Comparison of ENCODE assay signal across 9 mouse cellular contexts in the genomic region with DNA sequence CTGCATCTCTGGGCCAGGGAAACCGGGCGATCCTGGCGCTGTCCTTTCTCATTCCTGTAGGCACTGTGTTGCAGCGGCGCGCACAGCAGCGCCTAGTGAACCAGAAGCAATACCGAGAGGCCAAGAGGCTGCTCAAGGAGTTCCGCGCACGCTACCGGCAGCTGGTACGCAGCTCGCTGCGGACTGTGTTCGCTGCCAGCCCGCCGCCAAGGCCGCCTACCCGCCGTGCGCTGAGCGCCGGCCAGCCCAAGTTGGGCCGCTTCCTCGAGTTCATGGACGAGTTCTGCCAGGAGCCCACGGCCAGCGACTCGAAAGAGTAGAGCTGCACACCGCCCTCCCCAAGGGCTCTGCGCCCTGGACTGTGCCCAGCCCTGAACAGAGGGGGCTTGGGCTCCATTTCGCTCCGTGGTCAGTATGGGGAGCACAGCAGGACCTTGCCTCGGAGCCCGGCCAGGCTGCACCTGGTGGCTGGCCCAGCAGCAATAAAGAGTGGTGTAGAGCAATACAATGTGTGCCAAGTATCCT. TPM values are rescaled to one million over a fixed set of nuclear protein-coding genes. Genes with fewer than 3 reads are reported as not detected.
A peak's percentile ranks its signal among the peaks of the same experiment; 100 is the strongest.
DNase-seq lines count a peak whose midpoint lies in the region; ATAC-seq and TF ChIP-seq lines count a peak whose summit lies in the region.
"Had no signal": no experiment of that assay in that cellular context is flagged by ENCODE, and none has a peak within 500 bp of the region (broad histone marks: within the 10 kb centered on the region; RNA-seq: fewer than 3 reads in every experiment).

No protein-coding gene starts in this region.

- WGBS in embryonic facial prominence, embryonic 15.5 days = 1% methylated on average over 36 of the region's 36 CpGs
- WGBS in lung, postnatal 0 days = 2% methylated on average over 36 of the region's 36 CpGs

- H3K27me3 ChIP-seq in embryonic facial prominence, embryonic 15.5 days = peaks cover 22% of the 10 kb centered on the region
- H3K27me3 ChIP-seq in lung, postnatal 0 days (replicated peaks; ENCODE audit: insufficient read depth, low read length) = no peaks in the 10 kb centered on the region

- TF ChIP-seq CTCF in layer of hippocampus, adult 2 months (conservative IDR thresholded peaks at IDR 0.05) = no peak
- no peak for TF ChIP-seq CTCF in lung, postnatal 0 days (IDR thresholded peaks at IDR 0.05)

- H3K4me2 ChIP-seq in embryonic facial prominence, embryonic 15.5 days (replicated peaks) = peak overlapping the region; percentile 82
- peak overlapping the region; percentile 83 for H3K4me2 ChIP-seq in lung, postnatal 0 days (replicated peaks; ENCODE audit: low read depth, low read length)

- peak; percentile 39; the same call in 1 of the 2 replicates for ATAC-seq in embryonic facial prominence, embryonic 15.5 days (ENCODE audit: insufficient number of reproducible peaks, low FRiP score, low TSS enrichment, low read depth)
- ATAC-seq in lung, postnatal 0 days = peak; percentile 46

- H3K4me3 ChIP-seq in embryonic facial prominence, embryonic 15.5 days (replicated peaks) = peak overlapping the region; percentile 39
- H3K4me3 ChIP-seq in layer of hippocampus, adult 2 months = peak overlapping the region; percentile 57
- peak overlapping the region; percentile 34 for H3K4me3 ChIP-seq in lung, postnatal 0 days (ENCODE audit: low read depth, low read length)

- H3K27ac ChIP-seq in embryonic facial prominence, embryonic 15.5 days (replicated peaks) = no peak overlapping the region
- H3K27ac ChIP-seq in layer of hippocampus, adult 2 months = peak overlapping the region; percentile 83
- no peak overlapping the region for H3K27ac ChIP-seq in lung, postnatal 0 days (ENCODE audit: low read length)

- peaks cover 14% of the 10 kb centered on the region for H3K36me3 ChIP-seq in embryonic facial prominence, embryonic 15.5 days
- H3K36me3 ChIP-seq in lung, postnatal 0 days (ENCODE audit: insufficient read depth, low read length) = no peaks in the 10 kb centered on the region

- TF ChIP-seq EP300 in lung, postnatal 0 days (IDR thresholded peaks at IDR 0.05) = no peak

- H3K4me1 ChIP-seq in embryonic facial prominence, embryonic 15.5 days = peaks cover 21% of the 10 kb centered on the region
- peaks cover 17% of the 10 kb centered on the region; the same call in 1 of the 2 replicates for H3K4me1 ChIP-seq in lung, postnatal 0 days (ENCODE audit: insufficient read depth, low read depth, low read length)

- DNase-seq in B cell, adult 2 months = peak; percentile 3 to 7
- peak; percentile 77 to 82 for DNase-seq in adrenal gland, postnatal 36 days
- DNase-seq in heart, postnatal 4 days = peak; percentile 33
- peak; percentile 11 to 52 for DNase-seq in layer of hippocampus, adult 2 months (ENCODE audit: low spot score in 2 of 2)
- DNase-seq in lung, postnatal 0 days (ENCODE audit: low spot score) = peak; percentile 52
- DNase-seq in retina, embryonic 14.5 days (ENCODE audit: low spot score) = peak; percentile 69
- no peak for DNase-seq in MN1 (ENCODE audit: low spot score)

- H3K9me3 ChIP-seq in embryonic facial prominence, embryonic 15.5 days (replicated peaks) = no peaks in the 10 kb centered on the region
- no peaks in the 10 kb centered on the region for H3K9me3 ChIP-seq in lung, postnatal 0 days (ENCODE audit: low read length)

- peak overlapping the region; percentile 31; the same call in 1 of the 2 replicates for H3K9ac ChIP-seq in embryonic facial prominence, embryonic 15.5 days
- H3K9ac ChIP-seq in lung, postnatal 0 days (replicated peaks; ENCODE audit: low read depth) = 0 out of 2 replicates have a peak overlapping the region, but pooled peaks have one; percentile 23

RNA-seq across cellular contexts. Expression of gene Spcs2, which starts 54.1 kb away (rescaled TPM):
- total RNA-seq in adrenal gland, postnatal 36 days (2021) = 100 to 1,000 TPM; 181 to 214 TPM
- polyA plus RNA-seq in embryonic facial prominence, embryonic 15.5 days (2015; fragmentation: Nextera tagmentation; extraction: Ambion mirVana) = 315 and 334 TPM in 2 replicates
- 10 to 100 TPM; 64.0 to 68.1 TPM for total RNA-seq in heart, postnatal 4 days (2021)
- 10 to 100 TPM; 94.6 to 99.4 TPM for total RNA-seq in layer of hippocampus, adult 2 months (2021)
- polyA plus RNA-seq in lung, postnatal 0 days (2015; fragmentation: Nextera tagmentation; extraction: Ambion mirVana) = 318 and 342 TPM in 2 replicates

RNA-seq across cellular contexts. Expression of gene Xrra1, which starts 58.5 kb away (rescaled TPM):
- total RNA-seq in adrenal gland, postnatal 36 days (2021) = 1 to 10 TPM in 1 of 2 experiments, under 1 TPM in 1; 0.33 to 5.5 TPM
- polyA plus RNA-seq in embryonic facial prominence, embryonic 15.5 days (2015; fragmentation: Nextera tagmentation; extraction: Ambion mirVana) = 0.43 and 0.65 TPM in 2 replicates
- under 1 TPM; 0.17 to 0.20 TPM for total RNA-seq in heart, postnatal 4 days (2021)
- total RNA-seq in layer of hippocampus, adult 2 months (2021) = 1 to 10 TPM; 1.2 to 1.4 TPM
- 1.1 and 1.3 TPM in 2 replicates for polyA plus RNA-seq in lung, postnatal 0 days (2015; fragmentation: Nextera tagmentation; extraction: Ambion mirVana)
- total RNA-seq: neutrophil, adult 5-6 weeks had no signal
